Mouse (Mus musculus): Measurements from ENCODE around the gene Tpbgl.

Tpbgl gene

DNA sequence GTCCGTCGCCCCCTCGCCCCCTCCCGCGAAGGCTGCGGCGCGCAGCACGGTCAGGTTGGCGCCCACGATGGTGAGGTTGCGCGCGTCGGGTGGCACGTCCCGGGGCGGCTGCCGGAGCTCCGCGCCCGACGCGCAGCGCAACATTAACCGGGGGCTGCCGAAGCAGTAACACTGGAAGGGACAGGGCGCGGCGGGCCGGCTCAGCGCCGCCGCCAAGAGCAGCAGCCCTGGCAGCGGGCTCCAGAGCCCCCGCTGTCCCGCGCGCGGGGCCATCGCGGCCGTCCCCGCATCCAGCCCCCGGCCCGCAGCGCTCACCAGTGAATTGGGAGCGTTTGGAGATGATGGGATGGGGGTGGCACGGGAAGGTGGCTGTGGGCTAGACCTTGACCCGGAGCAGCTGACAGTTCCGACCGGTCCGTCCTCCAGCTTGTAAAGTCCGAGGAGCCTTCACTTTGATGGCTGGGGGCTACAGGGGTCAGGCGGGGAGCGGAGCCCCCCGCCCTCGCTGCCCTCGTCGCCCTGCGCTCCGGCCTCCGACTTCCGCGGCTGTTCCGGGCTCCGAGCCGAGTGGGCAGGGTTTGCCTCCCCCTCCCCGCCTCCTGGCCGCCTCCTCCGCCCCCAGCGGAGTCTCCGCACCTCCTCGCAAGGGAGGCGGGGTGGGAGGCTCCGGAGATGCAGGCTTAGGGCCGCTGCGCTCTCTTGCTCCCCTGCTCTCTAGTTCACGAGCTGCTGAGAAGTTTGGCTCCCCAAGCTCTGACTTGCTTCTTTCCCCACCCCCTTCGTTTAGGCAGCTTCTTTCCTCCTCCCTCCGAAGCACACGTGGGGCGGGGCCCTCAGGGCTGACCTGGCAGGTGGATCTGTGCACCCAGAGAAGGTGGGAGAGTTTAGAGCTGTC, at the start of gene Tpbgl:
TSS of gene Tpbgl (minus strand) at position 728 of the 895 bp plus-strand sequence.
- peak; percentile 68 for DNase-seq

DNA sequence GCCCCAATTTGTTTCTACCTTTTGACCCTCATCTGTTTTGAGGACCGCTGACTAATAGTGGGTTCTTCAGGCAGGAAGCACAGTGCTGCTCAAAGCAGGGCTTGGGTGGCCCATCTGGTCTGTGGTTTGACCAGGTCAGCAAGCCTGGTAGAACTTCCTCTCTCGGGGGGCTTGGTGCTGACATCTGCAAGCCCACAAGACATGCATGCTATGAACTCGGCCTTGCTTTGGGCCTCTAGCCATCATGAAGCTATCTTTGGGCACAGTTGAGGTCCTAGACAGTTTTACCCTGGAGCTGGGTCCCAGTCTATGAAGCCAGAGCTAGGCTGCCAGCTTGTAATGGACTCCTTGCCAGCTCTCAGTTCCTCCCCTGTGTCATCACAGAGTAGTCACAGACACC, 48.0 kb upstream of the Tpbgl start:
- DNase-seq, result no peak

DNA sequence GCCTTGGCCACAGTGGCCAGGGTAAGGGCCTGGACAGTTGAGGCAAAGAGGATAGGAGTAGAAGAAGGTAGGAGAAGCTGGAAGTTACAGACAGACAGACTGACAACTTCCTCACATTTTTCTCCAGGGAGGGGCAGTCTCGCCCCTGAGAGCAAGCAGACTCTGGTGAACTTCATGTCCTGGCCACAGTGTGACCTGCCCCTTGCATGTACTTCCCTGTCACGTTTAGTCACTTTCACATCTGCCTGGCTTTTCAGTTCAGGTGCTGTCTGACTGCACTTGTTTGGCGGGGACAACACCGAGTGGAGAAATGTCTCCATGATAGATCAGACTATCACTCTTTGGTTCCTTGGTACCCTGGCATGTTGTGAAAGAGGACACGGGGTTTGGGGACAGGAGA, 47.3 kb upstream of the Tpbgl start:
- no peak for DNase-seq

DNA sequence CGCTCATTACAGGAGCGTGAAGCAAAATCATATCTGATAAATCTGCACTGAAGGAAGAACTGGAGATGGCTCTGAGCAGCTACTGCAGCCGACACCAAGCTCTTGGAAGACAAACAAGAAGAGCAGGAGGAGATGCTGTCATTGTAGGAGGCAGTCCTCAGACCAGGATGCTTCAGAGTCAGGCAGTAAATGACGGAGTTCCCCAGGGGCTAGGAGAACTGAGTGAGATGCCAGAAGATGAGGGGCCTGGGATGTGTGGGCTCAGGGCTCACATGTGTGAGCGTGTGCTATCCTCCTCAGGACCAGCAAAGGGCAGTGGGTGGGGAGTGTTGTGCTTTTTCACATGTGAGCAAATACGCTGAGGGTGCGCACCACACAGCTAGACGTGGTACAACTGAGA, 46.3 kb upstream of the Tpbgl start:
- no peak for DNase-seq

DNA sequence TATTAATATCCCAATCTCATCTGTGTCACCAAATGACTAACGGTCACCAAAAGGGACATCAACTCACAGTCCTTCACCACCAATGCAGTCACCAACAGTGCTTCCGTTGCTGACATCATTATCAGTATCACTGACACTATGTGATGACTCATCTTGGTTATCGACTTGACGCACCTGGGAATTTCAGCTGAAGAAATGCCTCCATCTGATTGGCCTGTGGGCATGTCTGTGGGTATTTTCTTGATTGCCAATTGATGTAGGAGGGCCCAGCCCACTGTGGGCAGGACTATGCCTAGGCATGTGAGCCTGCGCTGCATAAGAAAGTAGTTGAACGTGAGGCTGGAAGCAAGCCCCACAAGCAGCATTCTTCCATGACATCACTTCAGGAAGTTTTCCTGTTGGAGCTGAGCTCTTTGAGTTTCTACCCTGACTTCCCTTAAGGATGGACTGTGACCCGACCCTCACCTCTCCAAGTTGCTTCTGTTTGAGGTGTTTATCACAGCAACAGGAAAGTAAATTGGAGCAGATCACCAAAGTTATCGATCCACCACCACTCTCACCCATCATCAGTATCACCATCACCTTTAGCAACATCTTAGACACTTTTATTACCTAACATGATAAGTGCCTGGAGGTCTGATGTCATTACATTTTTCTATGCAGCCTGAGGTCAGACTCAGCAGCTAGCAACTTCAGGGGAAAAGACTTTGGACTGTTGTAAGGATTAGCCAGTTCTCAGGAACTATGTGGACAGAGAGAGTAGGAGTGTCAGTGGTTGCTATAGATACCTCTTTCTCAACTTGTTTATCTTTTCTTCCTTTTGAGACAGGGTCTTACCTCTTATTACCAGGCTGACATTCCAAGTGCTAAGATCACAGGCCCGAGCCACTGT, 44.9 kb upstream of the Tpbgl start:
- DNase-seq, result no peak

DNA sequence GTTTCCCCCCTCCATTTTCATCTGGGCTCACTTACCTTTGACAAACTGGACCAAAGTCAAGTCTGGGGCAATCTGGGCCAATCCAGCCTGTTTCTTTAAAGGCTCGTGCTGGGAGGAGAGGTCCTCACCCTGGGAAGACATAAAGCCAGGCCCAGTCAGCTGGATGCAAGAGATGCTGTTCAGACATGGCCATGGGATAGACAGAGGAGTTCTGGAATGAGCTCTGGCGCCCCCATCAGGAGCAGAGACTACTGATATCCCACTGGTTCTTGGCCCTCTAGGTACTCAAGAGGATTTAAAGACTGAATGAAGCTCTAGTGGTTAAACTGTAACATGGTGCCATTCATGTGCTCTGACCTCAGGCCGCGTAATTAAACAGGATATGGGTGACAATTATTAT, 44.0 kb upstream of the Tpbgl start:
- DNase-seq, result peak; percentile 65

DNA sequence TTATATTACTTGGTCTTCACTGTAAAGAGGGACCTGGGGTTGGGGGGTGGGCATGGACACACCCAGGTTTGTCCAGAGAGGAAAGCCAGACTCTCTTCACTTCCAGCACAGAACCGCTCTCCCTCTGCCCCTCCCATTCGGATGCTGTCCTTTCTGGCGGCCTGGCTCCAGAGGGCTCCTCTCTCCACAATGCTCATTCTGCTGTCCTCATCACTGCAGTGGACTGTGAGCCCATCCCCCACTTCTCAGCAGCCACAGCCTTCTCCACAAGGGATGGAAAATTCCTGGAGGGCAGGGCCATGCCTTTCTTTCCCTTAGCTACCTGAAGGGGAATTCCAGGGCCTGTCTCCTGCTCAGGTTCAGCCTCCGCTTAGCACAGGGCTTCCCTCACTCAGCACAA, 41.9 kb upstream of the Tpbgl start:
- DNase-seq, result no peak

DNA sequence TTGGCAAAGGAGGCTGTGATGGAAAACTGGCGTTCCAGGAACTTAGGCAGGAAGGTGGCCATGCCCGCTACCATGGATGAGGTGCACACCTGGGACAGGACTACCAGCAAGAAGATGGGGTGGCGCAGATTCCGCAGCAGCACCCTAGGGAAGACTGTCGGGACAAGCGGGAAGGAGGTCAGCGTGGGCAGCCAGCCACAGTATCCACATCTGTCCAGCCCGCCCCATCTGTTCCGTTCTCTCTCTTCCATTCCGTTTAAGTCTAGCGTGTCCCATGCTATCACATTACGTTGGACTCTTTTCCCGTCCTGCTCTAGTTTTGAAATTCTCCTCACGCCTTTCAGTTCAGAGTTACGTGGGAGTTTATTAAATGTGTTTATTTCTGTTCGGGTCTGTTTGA, 40.2 kb upstream of the Tpbgl start:
- no peak for DNase-seq

DNA sequence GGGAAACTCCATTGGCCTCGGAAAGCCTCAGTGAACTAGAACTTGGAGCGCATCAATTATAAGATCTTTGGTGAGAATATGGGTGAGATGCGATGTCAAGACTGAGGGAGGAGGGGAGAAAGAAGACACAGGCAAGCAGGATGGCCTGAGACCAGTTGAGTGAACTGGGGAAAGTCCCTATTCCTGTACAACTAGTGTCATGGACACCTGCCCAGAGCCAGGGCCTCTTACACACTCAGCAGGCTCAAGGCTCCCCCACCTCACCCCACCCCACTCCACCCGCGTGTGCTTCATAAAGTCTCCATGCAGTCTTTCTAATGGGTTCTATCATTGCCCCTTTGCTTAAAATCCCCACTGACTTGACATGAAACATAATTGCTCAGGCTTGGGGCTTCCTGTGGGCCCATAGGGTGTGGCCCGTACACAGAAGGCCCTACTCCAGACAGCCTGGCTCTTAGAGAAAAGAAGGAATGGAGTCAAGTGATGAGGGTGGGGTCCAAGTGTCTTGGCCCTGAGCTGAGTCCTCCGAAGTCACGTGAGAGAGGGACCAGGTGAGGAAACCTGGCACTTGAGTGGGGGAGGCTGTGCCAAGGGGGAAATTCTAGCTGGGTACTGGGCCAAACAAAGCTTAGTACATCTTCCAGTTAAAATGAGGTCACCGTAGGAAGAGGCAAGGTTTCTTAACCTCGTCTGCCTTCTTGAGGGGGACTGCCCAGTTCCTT, 39.0 kb upstream of the Tpbgl start:
- DNase-seq, result no peak

DNA sequence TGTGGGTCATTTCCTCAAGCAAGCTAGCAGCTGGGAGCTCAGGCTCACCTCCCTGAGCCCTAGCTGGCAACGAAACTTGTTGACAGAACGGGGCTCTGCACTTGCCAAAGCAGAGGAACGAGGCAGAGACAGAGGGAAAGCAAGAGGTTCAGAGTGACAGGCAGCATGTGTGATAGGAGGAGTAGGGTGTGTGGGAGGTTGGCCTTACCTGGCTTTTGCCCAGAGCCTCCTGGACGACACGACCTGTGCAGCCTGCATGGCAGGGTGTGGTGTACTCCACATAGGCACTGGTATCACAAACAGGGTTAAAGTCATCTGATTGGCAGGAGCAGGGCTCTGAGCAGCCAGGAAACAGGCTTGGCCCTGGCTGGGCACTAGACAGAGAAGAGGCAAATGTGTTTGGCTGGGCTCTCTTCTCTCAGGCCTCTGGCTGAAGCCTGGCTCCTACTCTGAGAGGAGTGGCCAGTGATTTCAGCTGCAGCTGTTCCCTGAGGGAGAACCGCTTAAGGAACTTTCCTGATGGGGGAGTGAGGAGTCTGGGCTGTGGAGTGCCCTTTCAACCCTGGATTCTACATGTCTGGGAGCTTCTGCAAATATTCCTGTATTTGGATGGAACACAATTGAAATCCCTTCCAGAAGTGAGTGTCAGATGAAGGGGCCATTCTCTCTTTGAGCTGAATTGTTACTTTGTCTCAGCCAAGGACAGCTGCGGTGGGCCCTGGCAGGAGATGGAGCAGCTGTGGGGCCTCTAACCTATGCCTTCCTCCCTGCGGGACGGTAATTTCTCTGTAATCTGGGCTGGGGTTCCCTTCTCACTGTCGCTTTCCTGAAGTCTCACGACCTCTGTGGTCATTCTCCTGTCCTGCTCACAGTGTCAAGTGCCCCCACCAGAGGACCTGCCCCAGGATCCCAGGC, 37.9 kb upstream of the Tpbgl start:
- no peak for DNase-seq

DNA sequence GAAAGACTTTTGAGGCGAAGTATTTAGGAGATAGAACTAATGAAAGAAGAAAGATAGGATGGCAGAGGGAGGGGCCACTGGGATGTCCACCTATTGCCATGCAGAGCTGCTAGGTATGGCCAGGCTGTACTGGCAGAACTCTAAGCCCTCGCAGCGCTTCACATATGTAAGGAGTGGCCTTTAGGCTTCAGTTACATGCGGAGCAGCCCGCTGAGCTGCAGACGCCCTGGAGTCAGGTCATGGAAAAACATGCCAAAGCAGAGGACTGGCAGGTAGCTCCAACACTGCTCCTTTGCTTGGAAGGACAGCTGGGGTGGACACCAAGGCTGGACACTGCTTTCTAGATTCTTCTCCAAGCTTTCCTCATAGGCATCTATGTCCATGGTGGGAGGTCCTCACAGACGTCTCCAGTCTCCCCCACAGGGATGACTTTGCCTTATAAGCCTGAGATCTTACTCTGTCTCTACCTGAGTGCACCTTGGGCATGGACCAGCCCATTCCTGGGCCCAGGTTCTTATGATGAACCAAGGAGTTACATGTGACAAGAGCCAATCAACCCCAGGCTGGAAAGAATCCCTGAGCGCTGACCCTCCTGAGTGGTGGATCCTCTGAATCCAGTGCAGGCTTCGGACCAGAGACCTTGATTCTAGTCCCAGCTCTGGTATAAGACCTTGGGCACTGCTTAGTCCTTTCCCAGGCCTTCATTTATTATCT, 36.8 kb upstream of the Tpbgl start:
- DNase-seq, result no peak

DNA sequence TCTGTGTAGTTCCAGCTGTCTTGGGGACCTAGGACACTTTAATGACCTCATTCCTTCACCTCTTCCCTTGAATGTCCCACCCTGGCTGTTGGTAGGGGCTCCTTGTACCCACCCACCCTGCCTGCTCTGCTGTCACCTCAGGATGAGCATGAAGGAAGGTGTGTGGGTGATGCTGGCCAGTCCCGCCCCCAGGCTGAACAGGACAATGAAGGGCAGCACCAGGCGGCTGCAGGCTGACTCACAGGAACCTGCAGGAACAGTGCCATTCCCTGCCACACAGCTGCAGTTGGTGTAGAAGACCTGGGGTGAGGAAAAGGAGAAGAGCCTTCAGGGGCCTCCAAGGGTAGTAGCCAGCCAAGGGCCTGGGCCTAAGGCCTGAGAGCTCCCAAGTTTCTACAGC, 35.4 kb upstream of the Tpbgl start:
- DNase-seq, result no peak

DNA sequence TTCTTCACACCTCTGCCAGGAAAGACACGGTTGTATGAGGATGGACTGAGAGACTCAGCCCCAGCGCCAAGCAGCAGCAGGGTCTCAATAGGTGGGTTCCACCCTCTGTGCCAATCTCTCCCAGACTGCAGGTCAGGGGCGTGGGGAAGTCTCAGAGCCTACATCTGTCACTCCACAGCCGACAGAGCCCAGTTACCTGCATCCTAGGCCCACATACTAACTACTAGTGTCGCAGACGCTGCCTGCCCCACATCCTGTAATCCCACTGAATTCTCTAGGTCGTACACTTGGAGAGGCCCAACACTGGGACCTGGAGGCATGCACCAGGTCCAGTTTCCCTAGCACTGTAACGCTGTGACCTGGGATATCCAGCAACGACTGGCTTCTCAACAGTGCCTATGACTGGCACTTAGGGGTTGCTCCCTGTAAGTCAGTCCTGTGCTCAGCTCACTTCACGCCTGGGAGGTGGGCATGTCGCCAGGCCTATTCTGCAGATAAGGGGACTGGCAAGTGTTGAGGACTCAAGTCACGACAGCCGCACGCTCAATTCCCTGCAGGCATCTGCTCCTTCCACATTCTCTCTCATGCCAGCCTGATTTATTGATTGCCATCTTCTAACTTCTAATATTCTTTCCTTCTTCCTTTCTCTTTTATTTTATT, 34.8 kb upstream of the Tpbgl start:
- no peak for DNase-seq

DNA sequence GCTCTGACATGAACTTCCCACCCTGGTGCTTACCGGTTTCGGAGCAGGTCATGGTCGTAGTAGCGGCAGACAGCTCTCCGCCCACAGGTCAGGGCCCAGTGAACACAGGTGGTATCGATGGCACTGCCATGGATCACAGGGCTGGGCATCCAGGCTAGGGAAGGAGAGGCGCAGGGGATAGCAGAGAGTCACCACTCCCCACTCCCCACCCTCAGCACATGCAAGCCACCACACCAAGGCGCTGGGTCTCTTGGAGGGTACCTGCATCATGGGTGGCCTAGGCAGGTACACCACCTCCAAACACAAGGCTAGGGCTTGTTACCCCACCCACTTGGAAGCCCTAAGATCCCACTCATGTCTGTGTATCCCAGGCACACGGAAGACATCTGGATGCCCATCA, 34.2 kb upstream of the Tpbgl start:
- DNase-seq, result no peak

DNA sequence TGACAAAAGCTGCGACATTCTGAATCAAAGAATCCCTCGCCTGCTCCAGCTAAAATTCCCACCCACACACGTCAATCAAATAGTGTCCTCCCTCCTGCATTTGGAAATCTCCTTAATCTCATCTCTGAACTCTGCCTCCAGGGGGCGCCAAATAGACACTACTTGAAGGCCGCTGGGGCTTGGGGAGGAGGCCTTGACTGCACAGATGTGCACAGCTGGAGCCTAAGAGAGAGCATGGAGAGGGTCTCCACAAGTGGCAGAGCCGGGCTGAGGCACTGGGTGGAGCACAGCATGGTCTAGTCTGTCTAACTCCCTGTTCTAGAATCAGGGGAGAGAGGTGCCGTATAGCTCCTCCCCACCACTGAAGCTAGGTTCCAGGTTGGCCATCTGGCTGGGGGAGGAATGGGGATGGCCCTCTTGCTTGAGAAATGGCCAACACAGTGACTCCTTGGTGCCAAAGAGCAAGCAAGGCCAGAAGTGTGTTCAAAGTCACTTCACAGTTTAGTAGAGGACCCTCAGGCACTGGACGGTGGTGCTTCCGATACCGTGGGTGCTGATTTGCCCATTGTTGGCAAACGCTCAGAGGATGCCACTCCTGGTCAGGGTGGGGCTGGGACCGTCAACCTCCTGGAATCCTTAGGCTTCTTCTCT, 32.6 kb upstream of the Tpbgl start:
- DNase-seq, result peak; percentile 94

DNA sequence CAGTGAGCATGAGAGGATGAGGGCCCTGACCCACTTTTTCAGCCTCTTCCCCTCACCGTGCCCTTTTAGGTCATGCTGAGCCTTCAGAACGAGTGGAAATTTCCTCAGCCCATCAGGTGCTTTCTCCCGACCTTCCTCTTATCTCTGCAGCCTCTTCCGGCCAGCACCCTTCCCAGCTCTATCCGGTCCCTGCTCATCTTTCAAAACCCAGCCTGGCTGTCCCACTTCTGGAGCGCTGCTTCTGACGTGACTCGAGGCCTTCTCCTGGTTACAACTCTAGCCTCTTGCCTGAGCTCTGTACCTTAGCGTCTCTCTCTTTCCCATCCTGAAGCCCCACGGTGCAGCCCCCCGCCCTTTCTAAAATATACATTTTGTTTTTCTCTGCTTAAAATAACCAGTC, 27.3 kb upstream of the Tpbgl start:
- DNase-seq, result no peak

DNA sequence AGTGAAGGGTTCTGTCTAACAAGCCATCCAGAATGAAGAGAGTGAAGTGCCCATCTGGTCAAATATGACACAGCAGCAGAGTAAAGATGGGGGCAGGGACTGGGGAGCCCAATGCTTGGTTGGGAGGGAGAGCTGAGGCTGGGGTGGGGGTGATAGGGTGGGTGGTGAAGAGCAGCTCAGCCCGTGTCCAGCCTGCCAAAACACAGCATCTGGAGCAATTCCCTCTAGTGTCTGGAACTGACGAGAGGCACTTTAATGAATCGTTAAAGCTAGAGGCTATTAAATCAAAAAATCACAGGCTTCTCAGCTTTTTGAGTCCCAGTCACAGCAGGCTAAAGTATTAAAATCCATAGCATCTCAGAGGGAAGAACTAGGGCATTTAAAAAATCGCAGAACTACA, 22.7 kb upstream of the Tpbgl start:
- no peak for DNase-seq

DNA sequence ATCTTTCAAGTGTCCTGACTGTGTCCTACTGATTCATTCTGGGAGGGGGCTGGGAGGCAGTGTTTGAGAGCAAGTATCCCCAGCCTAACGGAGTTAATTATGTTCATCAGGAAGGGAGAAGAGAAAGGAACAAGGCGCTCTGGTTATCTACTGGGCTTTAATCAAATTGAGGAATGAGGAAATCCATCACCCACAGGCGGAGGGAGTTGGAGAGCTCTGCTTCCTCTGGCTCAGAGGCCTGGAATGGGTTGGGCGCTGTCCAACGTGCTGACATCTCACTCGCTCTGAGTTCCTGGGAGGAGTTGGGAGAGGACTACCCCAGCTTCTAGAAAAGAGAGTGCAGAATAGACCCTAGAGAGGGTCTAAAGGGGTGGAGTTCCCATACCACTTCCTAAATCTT, 21.7 kb upstream of the Tpbgl start:
- DNase-seq, result peak; percentile 66

DNA sequence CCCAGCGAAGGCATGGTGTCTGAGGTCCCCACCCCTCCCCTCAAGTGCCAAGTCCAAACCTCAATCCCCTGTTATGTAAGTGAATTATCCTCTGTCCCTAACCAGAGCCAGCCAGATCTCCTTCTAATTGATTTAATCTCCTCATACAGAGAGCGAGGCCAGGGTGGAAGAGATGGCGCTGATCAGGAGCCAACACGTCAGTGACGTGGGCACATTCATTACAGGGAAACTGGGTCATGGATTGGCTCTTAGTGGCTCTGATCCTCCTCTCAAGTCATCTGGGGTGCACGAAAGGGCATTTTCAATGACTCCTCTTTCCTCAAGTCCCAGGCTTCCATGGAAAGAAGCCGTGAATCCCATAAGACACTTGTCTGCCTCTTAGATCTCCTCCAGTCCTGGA, 17.8 kb upstream of the Tpbgl start:
- no peak for DNase-seq

DNA sequence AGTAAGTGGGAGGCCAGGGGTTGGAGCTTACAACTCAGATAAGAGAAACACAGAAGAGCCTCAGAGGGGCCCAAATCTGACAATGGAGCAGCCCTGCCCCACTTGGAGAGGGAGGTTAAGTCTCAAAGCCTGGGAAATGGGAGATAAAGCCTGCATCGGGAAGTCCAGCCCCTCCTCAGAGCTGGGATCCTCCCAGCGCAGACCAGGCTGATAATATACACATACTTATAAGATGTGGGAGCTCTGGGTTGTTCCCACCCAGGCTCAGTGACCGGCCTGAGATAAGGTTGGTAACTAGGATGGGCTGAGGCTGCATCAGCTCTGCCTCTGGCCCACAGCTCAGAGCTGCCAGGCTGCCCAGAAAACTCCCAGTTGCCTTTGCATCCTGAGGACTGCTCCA, 15.2 kb upstream of the Tpbgl start:
- DNase-seq, result no peak

DNA sequence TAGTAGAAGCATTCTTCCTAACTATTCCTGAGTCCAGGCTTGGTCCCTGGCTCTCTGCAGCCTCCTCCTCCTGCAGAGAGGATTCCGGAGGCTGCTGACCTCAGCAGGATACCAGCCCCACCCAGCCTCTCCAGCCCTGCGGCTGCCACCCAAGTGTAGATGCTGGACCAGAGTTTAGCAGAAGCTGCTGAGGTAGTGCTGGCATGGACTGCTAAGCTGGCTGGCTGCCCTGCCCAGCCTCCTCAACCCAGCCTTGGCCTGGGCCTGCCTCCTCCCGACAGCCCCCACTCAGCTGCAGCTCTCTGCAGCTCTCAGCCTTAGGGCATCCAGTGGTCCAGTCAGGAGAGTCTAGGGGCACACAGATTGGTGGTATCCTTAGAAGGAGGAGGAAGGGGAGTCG, 14.3 kb upstream of the Tpbgl start:
- DNase-seq, result no peak

Measured in thymus, postnatal 4 days (tissue).